Mouse (Mus musculus): ENCODE data around the gene Ang5.
"Not testable (repeated sequence)": the region's sequence is repeated elsewhere in the genome, so short reads cannot be mapped to it uniquely, and the experiment has no call there.

DNA sequence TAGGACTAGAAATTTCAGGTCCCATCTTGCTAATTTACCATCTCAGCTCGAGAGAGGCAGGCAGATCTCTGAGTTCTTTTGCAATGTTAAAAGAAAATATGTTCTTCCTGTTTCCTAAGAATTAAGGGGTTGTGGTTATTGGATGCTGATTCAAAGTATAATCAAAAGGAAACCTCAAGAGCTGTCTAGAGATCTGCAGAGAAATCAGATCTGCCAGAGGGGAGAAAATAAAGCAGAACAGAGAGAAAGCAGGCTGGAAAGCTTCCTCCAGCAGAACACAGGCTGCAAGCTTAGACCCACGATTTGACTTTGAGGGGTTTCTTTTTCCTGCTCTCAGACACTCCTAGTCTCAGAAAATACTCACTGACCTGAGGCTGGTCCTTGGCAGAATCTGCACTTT, 52.8 kb downstream of the Ang5 start:
- TF ChIP-seq CTCF (IDR thresholded peaks at IDR 0.05; ENCODE audit: low read depth, low read length); TAL1 (conservative IDR thresholded peaks at IDR 0.05; ENCODE audit: low read depth, low read length); POLR2AphosphoS5 (IDR thresholded peaks at IDR 0.05; ENCODE audit: insufficient replicate concordance, low read depth, low read length); GATA1 (IDR thresholded peaks at IDR 0.05; ENCODE audit: borderline replicate concordance, low read length); GATA2 (IDR thresholded peaks at IDR 0.05; ENCODE audit: borderline replicate concordance, low read depth, low read length): not testable (repeated sequence)

Data from G1E (cell line).